Mouse (Mus musculus) heart, adult 18-20 months (tissue): Measurements from ENCODE around the gene Hsd17b10. TPM values are rescaled to one million over a fixed set of nuclear protein-coding genes. Genes with fewer than 3 reads are reported as not detected.
A peak's percentile ranks its signal among the peaks of the same experiment; 100 is the strongest.

ENCODE experiments used
- DNase-seq, 2 experiments: peaks; one replicate each; pipeline ENCODE4 v3.0.0; 2021 to 2022; ENCODE audit warnings: mixed read lengths in 1 of 2
- long read RNA-seq, 2 experiments: library from polyadenylated mRNA; stranded (forward); transcript quantifications; one replicate each; pipeline ENCODE4 v2.0.0; 2021
- total RNA-seq, 2 experiments: library from RNA; stranded (reverse); gene quantifications; 2 replicates each; pipeline ENCODE4 v1.2.3; 2021

The Hsd17b10 gene
- total RNA-seq = 100 to 1,000 TPM; 218 to 254 TPM
- long read RNA-seq, experiment 1, transcript Hsd17b10-201 (6 exons, 962 nt) = major isoform, 270 of 287 reads
- long read RNA-seq, experiment 1, partial matches to known transcripts = 11 of 287 reads
- long read RNA-seq, experiment 1, other reads (novel, unspliced or antisense) = 0 of 287 reads
- long read RNA-seq, experiment 2, transcript Hsd17b10-201 (6 exons, 962 nt) = major isoform, 219 of 232 reads
- long read RNA-seq, experiment 2, partial matches to known transcripts = 8 of 232 reads
- long read RNA-seq, experiment 2, other reads (novel, unspliced or antisense) = 1 of 232 reads

GRCm38 (mm10) chrX:152001737-152002710 is at the start of gene Hsd17b10:
Gene Hsd17b10, plus strand, starts transcription at chrX:152001845.
- DNase-seq = peak; percentile 86 to 93

DNA sequence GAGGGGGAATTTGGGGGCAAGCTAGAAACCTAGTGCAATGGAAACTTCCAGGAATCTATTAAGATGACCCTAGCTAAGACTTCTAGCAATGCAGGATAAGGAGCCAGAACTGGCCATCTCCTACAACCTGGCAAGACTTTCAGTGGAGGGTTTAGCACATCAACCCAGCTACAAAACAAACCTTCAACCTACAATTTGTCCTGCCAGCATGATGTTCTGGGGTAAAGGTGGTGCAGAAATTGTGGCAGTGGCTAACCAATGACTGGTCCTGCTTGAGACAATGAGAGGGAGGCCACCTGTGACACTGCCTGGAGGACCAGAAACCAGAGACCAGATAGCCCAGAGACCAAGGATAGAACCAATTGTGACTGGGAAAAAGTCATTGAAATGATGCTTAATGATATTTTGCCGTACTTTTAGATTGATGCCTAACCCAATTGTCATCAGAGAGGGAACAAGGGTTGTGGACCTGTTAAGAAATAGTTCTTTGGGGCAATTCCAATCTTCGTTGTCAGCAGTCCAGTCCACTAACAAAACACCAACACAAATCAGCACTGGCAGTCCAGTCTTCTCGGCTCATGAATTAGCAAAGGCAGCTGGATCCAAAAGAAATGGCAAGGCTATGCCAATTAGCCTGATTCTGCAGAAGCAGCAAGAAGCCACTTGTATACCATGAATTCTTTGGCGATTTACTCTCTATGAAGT is 2.5 kb upstream of the Hsd17b10 start:
- no peak for DNase-seq

- DNase-seq = peak in 1 of 2 experiments; percentile 11
Measured at GRCm38 (mm10) chrX:152001182-152001684, 412 bp upstream of the Hsd17b10 start.

- DNase-seq = no peak
Measured at GRCm38 (mm10) chrX:152002865-152003264, 1.2 kb downstream of the Hsd17b10 start.

DNA sequence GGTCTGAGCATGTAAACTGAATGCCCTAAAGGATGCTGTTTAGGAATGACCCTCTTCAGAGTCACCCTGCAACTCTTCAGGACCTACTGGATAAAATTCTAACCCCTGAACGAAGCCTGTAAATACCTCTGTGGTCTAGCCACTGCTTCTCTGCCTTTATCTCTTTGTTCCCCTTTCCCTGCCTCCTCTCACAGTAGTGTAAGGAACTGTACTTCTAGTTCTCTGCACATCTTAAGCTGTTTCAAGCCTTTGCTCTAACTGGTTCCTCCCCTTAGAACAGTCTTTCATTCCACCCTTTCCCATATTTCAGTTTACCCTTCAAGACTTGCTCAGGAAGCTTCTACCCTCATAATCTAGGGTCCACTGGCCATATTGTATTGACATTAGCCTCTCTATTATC is 6.2 kb downstream of the Hsd17b10 start:
- no peak for DNase-seq

DNA sequence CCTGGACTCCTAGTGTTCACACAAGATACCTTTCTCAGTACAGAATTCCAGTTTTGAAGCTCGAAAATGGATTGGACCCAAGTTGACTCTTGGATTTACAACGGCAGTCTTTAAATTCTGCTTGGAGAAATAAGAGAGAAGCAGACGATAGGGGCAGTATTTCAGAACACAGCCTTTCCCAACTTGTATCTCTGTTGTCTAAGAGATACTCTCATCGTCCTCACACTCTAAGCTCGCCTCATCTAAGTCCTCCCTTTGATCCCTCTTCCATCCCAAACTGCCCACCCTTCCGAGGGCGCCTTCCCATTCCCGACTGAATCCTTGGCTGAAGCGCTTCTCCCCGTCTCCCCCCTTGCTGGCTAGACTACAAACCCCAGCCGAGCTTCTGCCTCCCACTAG is 14.1 kb downstream of the Hsd17b10 start:
- DNase-seq = no peak

DNA sequence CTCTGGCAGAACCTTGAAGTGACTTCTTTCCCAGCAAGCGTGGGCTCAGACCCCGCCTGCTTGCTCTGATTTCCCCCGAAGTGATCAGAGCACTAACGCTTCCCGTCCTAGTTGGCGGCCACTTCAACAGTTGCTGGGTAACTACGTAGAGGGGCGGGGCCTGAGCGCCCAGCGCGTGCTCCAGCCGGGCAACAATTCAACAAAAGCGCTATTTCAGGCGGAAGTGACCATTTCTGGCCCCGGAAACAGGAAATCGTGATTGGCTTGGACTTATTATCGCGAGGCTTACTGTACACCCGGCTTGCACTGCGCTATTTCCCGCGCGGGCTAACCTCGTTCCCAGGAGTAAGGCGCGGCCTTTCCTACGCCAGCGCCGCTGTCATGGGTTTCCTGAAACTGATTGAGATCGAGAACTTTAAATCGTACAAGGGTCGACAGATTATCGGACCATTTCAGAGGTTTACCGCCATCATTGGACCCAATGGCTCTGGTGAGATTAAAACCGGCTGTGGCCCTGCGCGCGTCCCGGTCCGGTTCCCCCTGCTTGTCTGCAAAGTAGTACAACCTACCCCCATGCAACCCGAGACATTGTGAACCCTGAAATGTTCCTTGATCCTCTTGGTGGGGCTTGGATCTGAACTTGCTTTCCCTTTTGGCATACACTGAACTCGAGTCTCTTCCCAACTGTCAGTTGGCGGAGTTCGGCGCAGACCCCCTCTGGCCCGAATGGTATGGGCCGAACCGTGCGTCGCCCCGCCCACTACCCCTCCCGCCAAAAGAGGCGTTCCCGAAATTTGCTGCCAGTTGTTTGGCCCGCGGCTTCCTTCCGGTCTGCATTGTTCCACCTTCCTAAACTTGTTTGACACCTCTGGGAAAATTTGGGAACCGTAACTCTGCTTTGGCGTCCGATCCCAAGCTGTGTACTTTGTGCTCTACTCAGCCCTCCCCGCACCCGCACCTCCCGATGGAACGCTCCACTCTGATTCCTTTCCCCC is 14.8 kb downstream of the Hsd17b10 start, which contains the start of the genes Ribc1 and Smc1a:
TSS of gene Ribc1 (minus strand) at position 145 of the 995 bp plus-strand sequence.
TSS of gene Smc1a (plus strand) at position 278 of the 995 bp plus-strand sequence.
- peak; percentile 94 to 96 for DNase-seq

DNA sequence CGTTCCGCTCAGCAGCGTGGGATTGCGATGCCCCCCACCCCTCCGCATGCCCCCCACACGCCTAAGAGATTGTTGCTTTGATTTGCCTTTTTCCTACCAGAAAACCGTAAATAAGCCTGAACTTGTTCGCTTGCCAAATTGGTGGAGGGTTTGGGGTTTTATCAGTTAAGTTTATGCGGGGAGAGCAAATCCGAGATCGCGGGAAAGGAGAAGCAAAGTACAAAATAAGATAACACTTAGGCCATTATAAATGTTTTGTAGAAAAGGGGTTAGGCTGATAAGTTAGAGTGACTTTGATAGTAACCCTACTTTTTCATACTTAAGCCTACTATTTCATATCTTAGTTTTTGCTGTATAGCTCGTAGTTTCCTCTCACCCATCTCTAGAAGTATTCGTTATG is 15.5 kb downstream of the Hsd17b10 start:
- no peak for DNase-seq

DNA sequence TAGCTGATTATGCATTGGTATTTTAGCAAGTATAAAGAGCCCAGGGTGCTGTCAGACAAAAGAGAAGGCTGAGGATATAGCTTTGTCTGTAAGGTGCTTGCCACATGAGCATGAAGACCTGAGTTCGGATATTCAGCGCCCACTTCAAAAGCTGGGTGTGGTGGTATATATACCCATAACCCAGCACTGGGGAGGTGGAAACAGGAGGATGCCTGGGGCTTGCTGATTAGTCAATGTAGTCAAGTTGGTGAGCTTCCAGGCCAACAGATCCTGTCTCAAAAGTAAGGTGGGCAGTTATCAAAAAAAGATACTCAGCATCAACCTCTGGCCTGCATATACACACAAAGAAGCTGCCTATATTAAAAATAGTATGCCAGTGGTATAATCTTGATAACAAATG is 17.6 kb downstream of the Hsd17b10 start:
- DNase-seq = no peak

- no peak for DNase-seq
Measured at GRCm38 (mm10) chrX:152039865-152040264, 38.2 kb downstream of the Hsd17b10 start.

DNA sequence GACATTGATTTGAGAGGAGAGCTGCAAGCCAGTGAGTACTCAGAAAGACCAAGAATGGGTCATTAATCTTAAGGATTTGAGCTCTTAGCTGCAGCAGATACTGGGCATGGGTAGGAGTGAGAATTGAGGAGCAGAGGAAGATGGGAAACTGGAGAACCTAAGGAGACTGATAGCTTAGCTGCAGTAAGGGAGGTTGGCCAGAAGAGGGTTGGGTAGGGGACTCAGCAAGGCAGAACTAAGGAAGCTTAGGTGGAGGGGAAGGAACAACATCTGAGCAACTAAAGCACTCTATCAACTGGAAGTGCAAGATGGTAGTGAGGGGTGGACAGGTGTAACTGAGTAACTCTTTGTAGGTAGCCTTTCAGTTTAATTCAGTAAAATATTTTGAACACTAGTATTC is 45.6 kb downstream of the Hsd17b10 start:
- DNase-seq = no peak

- DNase-seq = no peak
Measured at GRCm38 (mm10) chrX:152052546-152052945, 50.9 kb downstream of the Hsd17b10 start.

Other genes with a start within 250 kb of the Hsd17b10 start
- gene Huwe1, start 201.0 kb upstream of the Hsd17b10 start, total RNA-seq = 100 to 1,000 TPM; 164 to 165 TPM
- gene Ribc1, start 14.4 kb downstream of the Hsd17b10 start, total RNA-seq = under 1 TPM; 0.27 to 0.44 TPM
- 10 to 100 TPM; 21.1 to 23.9 TPM for gene Smc1a, start 14.6 kb downstream of the Hsd17b10 start, total RNA-seq
- 10 to 100 TPM; 63.0 to 85.4 TPM for gene Iqsec2, start 142.4 kb downstream of the Hsd17b10 start, total RNA-seq
- 10 to 100 TPM; 30.8 to 48.1 TPM for gene Kdm5c, start 231.2 kb downstream of the Hsd17b10 start, total RNA-seq